Mouse (Mus musculus): ENCODE measurements around the gene Il4i1.

Gene Il4i1

DNA sequence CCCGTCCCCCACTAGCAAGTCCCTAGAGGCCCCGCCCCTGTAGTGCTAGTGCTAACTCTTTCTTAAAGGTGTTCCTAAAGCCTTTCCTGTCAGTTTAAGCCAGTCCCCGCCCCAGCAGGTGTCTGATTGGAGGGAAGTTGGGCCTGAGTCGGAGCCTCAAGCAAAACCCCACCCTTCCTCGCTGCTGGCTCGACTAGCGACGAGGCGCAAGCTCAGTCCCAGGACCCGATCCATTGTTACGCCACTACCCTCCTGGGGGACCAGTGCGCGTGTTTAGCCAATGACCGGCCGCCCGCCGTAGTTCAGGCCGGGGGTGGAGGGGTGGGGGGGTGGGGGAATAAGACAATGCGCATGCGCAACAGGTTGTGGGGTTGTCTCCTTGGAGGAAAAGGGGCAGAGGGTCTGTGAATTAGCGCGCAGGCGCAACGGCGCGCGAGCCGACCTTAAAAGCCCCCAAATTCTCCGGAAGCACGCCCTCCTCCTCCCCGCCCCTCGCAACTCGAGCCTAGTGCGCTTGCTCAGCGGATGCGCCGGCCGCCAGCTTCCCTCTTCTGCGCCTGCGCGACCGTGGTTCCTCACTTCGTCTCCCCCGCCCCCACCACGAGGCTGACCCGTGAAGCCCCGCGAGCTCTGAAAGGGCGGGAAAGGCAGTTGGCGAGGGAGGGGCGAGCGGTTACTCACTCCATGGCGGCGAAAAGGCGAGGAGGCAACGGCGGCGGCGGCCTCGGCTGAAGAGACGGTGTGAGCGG is at the start of gene Il4i1, which contains the start of gene Nup62:
Gene Il4i1, plus strand, starts transcription at position 667 of the 749 bp plus-strand sequence.
Gene Nup62, plus strand, starts transcription at position 368 of the 749 bp plus-strand sequence.
- in situ Hi-C loops (cut with MboI; ENCODE audit: low pct_unique_long_range_greater_than_20kb in 1 of 2, low sequenced_read_pairs in 2 of 2, unreplicated experiment in 1 of 2), result no loop called here

DNA sequence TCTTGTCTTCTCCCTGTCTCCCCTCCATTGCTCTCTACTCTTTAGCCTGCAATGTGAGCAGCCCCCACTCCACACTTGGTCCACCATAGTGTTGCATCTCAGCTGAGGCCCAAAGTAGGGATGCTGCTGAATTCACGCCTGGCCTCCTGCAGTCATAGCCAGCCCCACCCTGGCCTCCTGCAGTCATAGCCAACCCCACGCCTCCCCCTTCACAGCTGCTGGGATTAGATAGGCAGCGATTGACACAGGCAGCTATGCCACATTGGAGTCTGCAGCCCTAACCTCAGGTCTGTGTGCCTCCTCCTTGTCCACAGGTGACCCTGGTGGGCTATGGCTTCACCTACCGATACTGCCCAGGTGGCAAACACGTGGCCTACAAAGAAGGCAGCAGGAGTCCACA is 48.1 kb upstream of the Il4i1 start:
- in situ Hi-C loops (cut with MboI; ENCODE audit: low pct_unique_long_range_greater_than_20kb in 1 of 2, low sequenced_read_pairs in 2 of 2, unreplicated experiment in 1 of 2), result no loop called here

- in situ Hi-C loops (cut with MboI; ENCODE audit: low pct_unique_long_range_greater_than_20kb in 1 of 2, low sequenced_read_pairs in 2 of 2, unreplicated experiment in 1 of 2), result no loop called here
Observed at GRCm38 (mm10) chr7:44770046-44770578, 46.1 kb upstream of the Il4i1 start.

DNA sequence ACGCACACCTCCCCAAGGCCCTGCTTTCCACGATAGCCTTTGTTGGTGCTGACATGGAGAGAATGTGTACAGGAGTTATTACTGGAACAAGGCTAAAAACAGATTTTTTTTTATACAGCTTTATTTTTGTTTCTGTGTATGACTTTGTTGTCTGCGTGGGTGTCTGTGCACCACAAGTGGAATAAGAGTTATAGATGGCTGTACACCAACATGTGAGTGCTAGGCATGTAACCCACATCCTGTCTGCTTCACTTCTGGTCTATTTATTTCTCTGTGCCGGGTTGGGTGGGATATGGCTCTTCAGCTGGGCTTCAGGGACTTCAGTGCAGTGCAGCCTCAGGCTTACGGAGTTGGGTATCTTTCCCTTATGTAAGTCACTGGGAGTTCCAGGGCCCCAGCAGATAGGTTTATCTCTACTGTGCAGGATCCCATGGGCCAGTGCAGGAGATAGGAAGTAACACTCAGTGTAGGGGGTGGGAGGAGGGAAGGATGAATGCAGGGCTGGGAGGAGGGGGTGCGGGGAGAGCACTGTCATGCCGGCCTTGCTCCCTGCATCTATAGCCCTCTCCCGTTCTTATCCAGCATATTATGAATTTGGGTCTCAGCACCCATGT is 43.5 kb upstream of the Il4i1 start:
- in situ Hi-C loops (cut with MboI; ENCODE audit: low pct_unique_long_range_greater_than_20kb in 1 of 2, low sequenced_read_pairs in 2 of 2, unreplicated experiment in 1 of 2), result no loop called here

DNA sequence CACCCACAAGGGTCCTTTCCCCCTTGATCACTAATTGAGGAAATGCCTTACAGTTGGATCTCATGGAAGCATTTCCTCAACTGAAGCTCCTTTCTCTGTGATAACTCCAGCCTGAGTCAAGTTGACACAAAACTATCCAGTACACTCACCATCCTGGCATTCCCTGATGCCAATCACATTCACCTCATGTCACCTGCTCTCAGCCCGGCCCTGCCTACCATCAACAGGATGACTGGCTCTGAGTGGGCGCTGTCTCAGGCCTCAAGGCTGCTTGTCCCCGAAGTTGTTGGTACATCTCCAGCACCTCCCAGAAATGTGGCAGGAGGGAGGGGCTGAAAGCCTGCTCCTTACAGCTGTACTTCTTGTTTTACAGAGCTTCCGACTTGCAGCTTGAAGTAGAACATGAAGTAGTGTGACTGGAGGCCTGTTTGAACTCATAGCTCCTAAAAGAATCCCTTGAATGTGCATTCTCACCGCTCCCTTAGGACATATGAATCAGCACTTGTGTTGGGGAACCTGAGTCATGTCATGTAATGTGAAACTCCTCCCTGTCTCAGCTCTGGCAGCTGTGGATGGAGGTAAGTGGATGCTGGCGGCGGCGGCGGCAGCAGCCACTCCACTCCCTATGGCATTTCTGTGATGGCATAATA is 39.2 kb upstream of the Il4i1 start:
- in situ Hi-C loops (cut with MboI; ENCODE audit: low pct_unique_long_range_greater_than_20kb in 1 of 2, low sequenced_read_pairs in 2 of 2, unreplicated experiment in 1 of 2), result no loop called here

DNA sequence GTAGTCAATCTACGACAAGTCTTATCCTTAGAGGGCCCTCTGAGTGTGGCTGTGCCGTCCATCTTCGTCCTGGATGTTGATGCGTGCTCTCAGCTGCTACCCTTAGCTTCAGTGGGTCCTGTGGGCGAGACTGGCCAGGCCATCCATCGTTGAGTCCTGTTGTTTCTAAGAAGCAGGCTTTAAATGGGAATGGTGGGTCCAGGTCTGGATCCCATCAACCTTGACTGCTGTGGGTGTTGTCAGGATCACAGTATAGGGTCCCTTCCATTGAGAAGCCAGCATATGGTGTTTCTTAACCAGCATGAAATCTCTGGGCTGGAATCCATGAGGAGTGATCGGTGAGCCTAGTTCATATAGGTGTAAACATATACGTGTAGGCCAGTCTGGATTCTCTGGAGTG is 36.1 kb upstream of the Il4i1 start:
- in situ Hi-C loops (cut with MboI; ENCODE audit: low pct_unique_long_range_greater_than_20kb in 1 of 2, low sequenced_read_pairs in 2 of 2, unreplicated experiment in 1 of 2), result no loop called here

- in situ Hi-C loops (cut with MboI; ENCODE audit: low pct_unique_long_range_greater_than_20kb in 1 of 2, low sequenced_read_pairs in 2 of 2, unreplicated experiment in 1 of 2), result no loop called here
Observed at GRCm38 (mm10) chr7:44789531-44789930, 26.7 kb upstream of the Il4i1 start.

DNA sequence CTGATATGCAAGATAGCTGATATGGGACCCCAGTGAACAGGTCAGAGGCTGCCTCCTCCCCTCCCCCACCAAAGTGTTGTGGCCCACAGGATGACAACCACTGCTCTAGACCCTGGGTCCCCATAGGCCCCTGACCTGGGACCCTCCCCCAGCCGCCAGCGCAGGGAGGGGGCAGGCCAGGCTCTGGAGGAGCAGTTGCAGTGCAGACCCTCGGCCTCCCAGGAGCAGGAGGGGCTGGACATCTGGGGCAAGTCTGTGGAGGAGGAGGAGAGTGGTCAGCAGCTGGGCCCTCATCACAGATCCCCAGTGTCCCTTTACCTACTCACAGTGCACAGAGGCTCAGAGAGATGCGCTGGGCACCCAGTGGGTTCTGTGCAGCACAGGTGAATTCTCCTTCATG is 26.1 kb upstream of the Il4i1 start:
- in situ Hi-C loops (cut with MboI; ENCODE audit: low pct_unique_long_range_greater_than_20kb in 1 of 2, low sequenced_read_pairs in 2 of 2, unreplicated experiment in 1 of 2), result no loop called here

DNA sequence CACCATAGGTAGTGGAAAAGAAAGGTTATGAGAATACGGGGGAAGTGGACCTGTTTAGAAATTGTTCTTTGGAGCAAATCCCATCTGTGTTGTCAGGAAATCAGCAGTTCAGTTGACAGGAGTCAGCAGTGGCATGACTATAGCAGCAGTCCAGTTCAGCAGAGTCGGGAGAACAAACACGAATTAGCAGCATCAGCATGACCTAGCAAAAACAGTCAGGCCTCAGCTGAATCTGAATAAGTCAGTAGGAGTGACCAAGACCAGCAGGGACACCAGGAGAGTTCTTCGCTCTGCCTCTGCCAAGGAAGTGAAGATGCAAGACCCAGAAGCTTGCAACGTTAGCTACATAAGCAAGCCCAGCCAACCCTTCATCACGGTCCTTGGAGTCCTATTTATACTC is 23.4 kb upstream of the Il4i1 start:
- in situ Hi-C loops (cut with MboI; ENCODE audit: low pct_unique_long_range_greater_than_20kb in 1 of 2, low sequenced_read_pairs in 2 of 2, unreplicated experiment in 1 of 2), result no loop called here

GRCm38 (mm10) chr7:44808927-44809326 is 7.3 kb upstream of the Il4i1 start:
- in situ Hi-C loops (cut with MboI; ENCODE audit: low pct_unique_long_range_greater_than_20kb in 1 of 2, low sequenced_read_pairs in 2 of 2, unreplicated experiment in 1 of 2), result no loop called here

DNA sequence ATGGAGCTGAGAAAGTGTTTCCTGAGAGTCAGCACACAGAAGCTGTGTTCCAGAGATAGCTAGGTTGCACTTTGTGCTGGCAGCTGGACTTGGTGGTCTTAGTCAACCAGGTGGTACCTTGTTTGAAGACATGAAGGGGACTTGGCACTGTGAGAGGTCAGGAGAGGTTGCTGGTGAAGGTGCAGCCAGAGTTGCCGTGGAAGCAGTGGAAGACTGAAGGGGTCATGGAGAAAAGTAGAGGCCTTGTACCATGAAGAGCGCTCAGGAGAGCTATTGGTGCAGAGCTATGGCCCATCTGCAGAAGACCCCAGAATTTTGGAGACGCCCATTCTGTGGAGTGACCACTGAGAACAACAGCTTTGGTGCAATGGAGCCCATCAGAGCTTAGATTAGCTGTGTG is 6.7 kb upstream of the Il4i1 start:
- in situ Hi-C loops (cut with MboI; ENCODE audit: low pct_unique_long_range_greater_than_20kb in 1 of 2, low sequenced_read_pairs in 2 of 2, unreplicated experiment in 1 of 2), result no loop called here

- in situ Hi-C loops (cut with MboI; ENCODE audit: low pct_unique_long_range_greater_than_20kb in 1 of 2, low sequenced_read_pairs in 2 of 2, unreplicated experiment in 1 of 2), result no loop called here
Observed at GRCm38 (mm10) chr7:44810365-44810764, 5.8 kb upstream of the Il4i1 start.

GRCm38 (mm10) chr7:44810819-44811557 is 5.2 kb upstream of the Il4i1 start:
- in situ Hi-C loops (cut with MboI; ENCODE audit: low pct_unique_long_range_greater_than_20kb in 1 of 2, low sequenced_read_pairs in 2 of 2, unreplicated experiment in 1 of 2), result no loop called here

- in situ Hi-C loops (cut with MboI; ENCODE audit: low pct_unique_long_range_greater_than_20kb in 1 of 2, low sequenced_read_pairs in 2 of 2, unreplicated experiment in 1 of 2), result no loop called here
Observed at GRCm38 (mm10) chr7:44812651-44813325, 3.4 kb upstream of the Il4i1 start.

DNA sequence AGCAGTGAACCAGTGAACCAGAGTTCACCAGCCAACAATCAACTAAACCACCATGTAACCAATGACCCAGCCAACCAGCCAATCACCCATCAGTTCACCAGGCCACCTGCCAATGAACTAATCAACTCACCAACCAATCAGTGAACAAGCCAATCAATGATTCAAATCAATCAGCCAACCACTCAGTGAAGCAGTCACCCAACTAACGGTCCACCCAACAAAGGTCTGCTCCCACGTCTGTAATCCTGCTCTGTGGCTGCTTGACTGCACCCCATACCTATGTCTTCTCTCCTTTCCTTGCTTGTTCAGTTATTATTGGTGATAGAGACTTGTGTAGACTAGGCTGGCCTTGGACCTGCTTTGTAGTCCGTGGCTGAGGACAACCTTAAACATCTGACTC is 2.2 kb upstream of the Il4i1 start:
- in situ Hi-C loops (cut with MboI; ENCODE audit: low pct_unique_long_range_greater_than_20kb in 1 of 2, low sequenced_read_pairs in 2 of 2, unreplicated experiment in 1 of 2), result no loop called here

DNA sequence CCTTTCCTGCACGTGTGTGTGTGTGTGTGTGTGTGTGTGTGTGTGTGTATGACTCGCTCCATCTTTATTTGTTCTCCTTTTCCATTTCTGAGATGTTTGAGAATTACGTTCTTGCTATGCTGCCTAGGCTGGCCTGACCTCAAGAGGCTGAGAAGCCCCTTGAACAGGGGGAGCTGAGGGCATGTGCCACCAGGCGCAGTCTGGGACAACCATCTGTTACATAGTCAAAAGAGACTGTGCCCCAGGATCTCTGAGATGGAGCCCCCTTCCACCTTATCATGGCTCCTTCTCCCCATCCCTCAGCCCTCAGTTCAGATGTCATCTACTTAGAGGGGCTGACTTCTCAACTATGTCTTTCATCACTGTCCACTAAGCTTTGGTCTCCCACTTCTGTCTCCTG is 1.8 kb upstream of the Il4i1 start:
- in situ Hi-C loops (cut with MboI; ENCODE audit: low pct_unique_long_range_greater_than_20kb in 1 of 2, low sequenced_read_pairs in 2 of 2, unreplicated experiment in 1 of 2), result no loop called here

GRCm38 (mm10) chr7:44814952-44815553 is 1.1 kb upstream of the Il4i1 start:
- in situ Hi-C loops (cut with MboI; ENCODE audit: low pct_unique_long_range_greater_than_20kb in 1 of 2, low sequenced_read_pairs in 2 of 2, unreplicated experiment in 1 of 2), result no loop called here

DNA sequence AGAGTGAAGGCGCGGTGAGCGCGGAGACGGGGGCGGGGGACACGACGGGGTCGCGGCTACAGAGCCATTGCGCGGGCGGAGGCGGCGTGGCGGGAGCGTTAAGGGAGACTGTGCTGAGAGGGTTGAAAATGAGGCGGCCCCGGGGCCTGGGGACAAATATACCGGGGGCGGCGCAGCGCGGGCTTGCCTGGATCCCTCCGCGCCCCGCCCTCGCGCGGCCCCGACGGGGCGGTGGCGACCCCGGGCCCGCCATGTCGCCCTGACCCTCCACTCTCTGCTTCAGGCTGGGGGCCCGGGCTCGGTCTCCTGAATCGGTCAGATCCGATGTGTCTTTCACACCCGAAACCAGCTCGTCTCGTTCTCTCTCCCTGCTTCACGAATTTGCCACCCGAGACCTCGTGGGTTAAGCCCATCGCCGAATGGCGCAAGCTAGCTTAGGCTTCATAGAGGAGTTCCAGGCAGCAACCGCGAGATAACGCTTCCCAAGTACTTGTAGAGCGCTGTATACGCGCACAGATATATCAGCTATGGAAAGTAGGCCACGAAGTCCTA is 359 bp downstream of the Il4i1 start, which contains the start of gene Atf5:
Gene Atf5, minus strand, starts transcription at position 189 of the 552 bp plus-strand sequence.
- in situ Hi-C loops (cut with MboI; ENCODE audit: low pct_unique_long_range_greater_than_20kb in 1 of 2, low sequenced_read_pairs in 2 of 2, unreplicated experiment in 1 of 2), result no loop called here
